Mouse (Mus musculus): ENCODE results near the gene Ptprt. TPM values are rescaled to one million over a fixed set of nuclear protein-coding genes. Genes with fewer than 3 reads are reported as not detected.

Ptprt gene
- polyA plus RNA-seq, 1 experiment from 2014 or later: 1.8 TPM

DNA sequence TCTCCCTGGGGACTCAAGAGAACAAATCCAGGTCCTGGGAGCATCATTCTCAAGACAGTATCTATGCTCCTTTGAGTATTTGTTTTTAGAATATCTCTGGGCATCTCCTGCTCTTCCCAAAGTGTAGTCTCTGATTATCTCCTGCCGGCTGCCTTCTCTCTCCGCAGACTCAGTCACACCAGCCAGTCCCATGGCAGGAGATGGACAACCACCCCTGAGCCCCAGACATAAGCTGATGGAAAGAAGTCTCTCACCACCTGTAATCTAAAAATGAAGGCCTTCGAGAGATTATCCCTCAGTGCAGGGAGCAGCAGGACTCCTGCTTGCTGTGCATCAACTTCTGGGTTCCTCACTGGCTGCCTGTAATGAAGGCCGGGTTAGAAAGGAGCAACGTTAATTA, 151.9 kb downstream of the Ptprt start:
- H3K4me2 ChIP-seq (ENCODE audit: low read depth, low read length, severe bottlenecking): no peak overlapping the region
- H3K4me3 ChIP-seq (ENCODE audit: low read depth, low read length): no peak overlapping the region
- DNase-seq (ENCODE audit: low spot score) (no peak), ATAC-seq (replicated peaks; ENCODE audit: low FRiP score) (no peak)
- no peaks in the 10 kb centered on the region for H3K27me3 ChIP-seq (ENCODE audit: control insufficient read depth, insufficient read depth, low read length)
- WGBS: 70% methylated on average over 5 of the region's 5 CpGs
- H3K9ac ChIP-seq (ENCODE audit: low read length): no peak overlapping the region
- no peaks in the 10 kb centered on the region for H3K36me3 ChIP-seq (ENCODE audit: control insufficient read depth, insufficient read depth, low read length)
- H3K27ac ChIP-seq (ENCODE audit: low read depth, low read length): no peak overlapping the region
- H3K4me1 ChIP-seq (replicated peaks; ENCODE audit: control insufficient read depth, insufficient read depth, low read length): peaks cover 5% of the 10 kb centered on the region
- H3K9me3 ChIP-seq (ENCODE audit: control insufficient read depth, low read length): no peaks in the 10 kb centered on the region

DNA sequence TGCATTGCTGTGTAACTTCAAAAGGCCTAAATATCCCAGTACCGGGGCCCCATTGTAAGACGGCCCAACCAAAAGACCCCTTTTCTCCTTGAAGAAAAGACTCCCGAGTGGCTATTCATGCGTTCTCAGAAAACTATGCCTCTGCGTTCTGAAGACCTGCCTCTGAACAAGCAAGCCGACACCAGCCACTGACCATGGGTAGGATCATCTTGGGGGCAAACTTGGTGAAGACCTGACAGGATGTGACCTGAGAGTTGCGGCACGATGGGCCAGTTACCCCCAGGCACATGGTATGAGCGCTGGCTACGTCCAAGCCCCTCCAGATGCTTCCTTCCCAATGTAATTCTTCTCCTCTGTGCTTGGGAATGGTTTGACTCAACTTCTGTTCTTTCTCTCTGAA, 153.3 kb downstream of the Ptprt start:
- no peaks in the 10 kb centered on the region for H3K9me3 ChIP-seq (ENCODE audit: control insufficient read depth, low read length)
- no peaks in the 10 kb centered on the region for H3K27me3 ChIP-seq (ENCODE audit: control insufficient read depth, insufficient read depth, low read length)
- DNase-seq (ENCODE audit: low spot score): no peak
- H3K36me3 ChIP-seq (ENCODE audit: control insufficient read depth, insufficient read depth, low read length): no peaks in the 10 kb centered on the region
- no peak overlapping the region for H3K27ac ChIP-seq (ENCODE audit: low read depth, low read length)
- WGBS: 41% methylated on average over 10 of the region's 10 CpGs
- H3K4me3 ChIP-seq (ENCODE audit: low read depth, low read length): no peak overlapping the region
- ATAC-seq (replicated peaks; ENCODE audit: low FRiP score): peak; percentile 14; the same call in 1 of the 2 replicates
- H3K9ac ChIP-seq (ENCODE audit: low read length): no peak overlapping the region
- no peak overlapping the region for H3K4me2 ChIP-seq (ENCODE audit: low read depth, low read length, severe bottlenecking)
- peaks cover 5% of the 10 kb centered on the region for H3K4me1 ChIP-seq (replicated peaks; ENCODE audit: control insufficient read depth, insufficient read depth, low read length)

DNA sequence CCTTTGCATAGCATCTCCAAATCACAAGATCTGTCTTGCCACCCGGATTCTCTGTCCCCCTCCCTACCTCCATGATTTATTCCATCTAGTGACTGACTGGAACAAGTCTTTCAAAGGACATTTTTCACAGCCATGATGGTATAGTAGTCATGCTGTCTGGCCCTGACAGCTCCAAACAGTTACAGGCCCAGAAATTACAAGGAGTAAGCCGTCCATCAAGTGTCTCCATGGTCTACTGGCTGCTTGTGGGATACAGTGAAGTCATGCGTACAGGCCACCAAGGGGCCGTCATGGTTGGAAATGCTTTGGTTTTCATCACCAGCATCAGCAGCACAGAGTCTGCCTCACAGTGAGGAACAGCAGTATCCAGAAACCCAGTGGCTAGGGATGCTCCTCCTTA, 156.1 kb downstream of the Ptprt start:
- ATAC-seq (replicated peaks; ENCODE audit: low FRiP score): no peak
- Histone ChIP-seq H3K27ac (ENCODE audit: low read depth, low read length) (no peak overlapping the region), H3K4me3 (ENCODE audit: low read depth, low read length) (no peak overlapping the region), H3K36me3 (ENCODE audit: control insufficient read depth, insufficient read depth, low read length) (no peaks in the 10 kb centered on the region), H3K4me2 (ENCODE audit: low read depth, low read length, severe bottlenecking) (no peak overlapping the region), H3K9me3 (ENCODE audit: control insufficient read depth, low read length) (no peaks in the 10 kb centered on the region), H3K9ac (ENCODE audit: low read length) (no peak overlapping the region), H3K4me1 (replicated peaks; ENCODE audit: control insufficient read depth, insufficient read depth, low read length) (peaks cover 5% of the 10 kb centered on the region), H3K27me3 (ENCODE audit: control insufficient read depth, insufficient read depth, low read length) (no peaks in the 10 kb centered on the region)
- DNase-seq (ENCODE audit: low spot score): no peak
- 83% methylated on average over 4 of the region's 4 CpGs for WGBS

DNA sequence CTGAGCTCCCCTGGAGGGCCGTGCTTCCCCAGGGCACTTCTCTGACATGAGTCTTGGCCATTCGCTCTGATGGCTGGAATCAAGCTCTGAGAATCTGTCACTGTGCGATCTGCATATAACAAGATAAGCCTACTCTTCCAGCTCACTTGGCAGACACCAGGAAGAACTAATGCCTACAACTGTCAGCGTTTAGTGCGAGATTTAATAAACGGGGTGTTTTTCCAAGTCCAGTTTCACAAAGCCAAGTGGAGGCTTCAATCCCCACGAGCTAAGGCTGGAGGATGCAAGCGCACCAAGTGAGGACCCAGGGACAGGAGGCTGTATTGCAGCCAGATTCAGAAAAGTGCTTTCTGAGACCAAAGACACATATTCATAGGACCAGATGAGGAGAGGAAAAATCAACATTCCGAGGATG, 161.4 kb downstream of the Ptprt start:
- no peak overlapping the region for H3K4me3 ChIP-seq (ENCODE audit: low read depth, low read length)
- DNase-seq (ENCODE audit: low spot score): no peak
- no peak overlapping the region for H3K9ac ChIP-seq (ENCODE audit: low read length)
- no peak overlapping the region for H3K4me2 ChIP-seq (ENCODE audit: low read depth, low read length, severe bottlenecking)
- 91% methylated on average over 9 of the region's 9 CpGs for WGBS
- no peaks in the 10 kb centered on the region for H3K36me3 ChIP-seq (ENCODE audit: control insufficient read depth, insufficient read depth, low read length)
- no peak overlapping the region for H3K27ac ChIP-seq (ENCODE audit: low read depth, low read length)
- H3K27me3 ChIP-seq (ENCODE audit: control insufficient read depth, insufficient read depth, low read length): no peaks in the 10 kb centered on the region
- no peak for ATAC-seq (replicated peaks; ENCODE audit: low FRiP score)
- no peaks in the 10 kb centered on the region for H3K9me3 ChIP-seq (ENCODE audit: control insufficient read depth, low read length)
- H3K4me1 ChIP-seq (replicated peaks; ENCODE audit: control insufficient read depth, insufficient read depth, low read length): no peaks in the 10 kb centered on the region

DNA sequence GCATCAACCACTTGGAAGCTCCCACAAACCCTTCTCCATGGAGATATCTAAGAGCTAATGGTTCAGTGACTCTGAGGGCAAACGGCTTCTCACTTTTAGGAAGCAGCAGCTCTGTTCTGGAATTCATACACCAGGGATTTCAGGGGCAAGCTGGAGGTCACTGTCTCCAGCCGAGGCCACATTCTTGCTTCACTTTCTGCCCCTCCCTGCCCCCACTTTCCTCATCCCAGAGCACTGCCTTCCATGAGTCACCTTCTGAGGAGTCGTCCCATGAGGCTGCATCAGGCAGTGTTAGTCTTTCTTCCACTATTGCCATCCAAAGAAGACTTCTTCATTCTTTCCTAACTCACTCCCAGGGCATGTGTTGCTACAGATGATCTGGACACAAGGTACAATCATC, 162.8 kb downstream of the Ptprt start:
- Histone ChIP-seq H3K27ac (ENCODE audit: low read depth, low read length) (no peak overlapping the region), H3K4me2 (ENCODE audit: low read depth, low read length, severe bottlenecking) (no peak overlapping the region), H3K9ac (ENCODE audit: low read length) (no peak overlapping the region), H3K27me3 (ENCODE audit: control insufficient read depth, insufficient read depth, low read length) (no peaks in the 10 kb centered on the region), H3K9me3 (ENCODE audit: control insufficient read depth, low read length) (no peaks in the 10 kb centered on the region), H3K4me3 (ENCODE audit: low read depth, low read length) (no peak overlapping the region), H3K36me3 (ENCODE audit: control insufficient read depth, insufficient read depth, low read length) (no peaks in the 10 kb centered on the region), H3K4me1 (replicated peaks; ENCODE audit: control insufficient read depth, insufficient read depth, low read length) (no peaks in the 10 kb centered on the region)
- WGBS: 84% methylated on average over 3 of the region's 3 CpGs
- DNase-seq (ENCODE audit: low spot score) (no peak), ATAC-seq (replicated peaks; ENCODE audit: low FRiP score) (no peak)

DNA sequence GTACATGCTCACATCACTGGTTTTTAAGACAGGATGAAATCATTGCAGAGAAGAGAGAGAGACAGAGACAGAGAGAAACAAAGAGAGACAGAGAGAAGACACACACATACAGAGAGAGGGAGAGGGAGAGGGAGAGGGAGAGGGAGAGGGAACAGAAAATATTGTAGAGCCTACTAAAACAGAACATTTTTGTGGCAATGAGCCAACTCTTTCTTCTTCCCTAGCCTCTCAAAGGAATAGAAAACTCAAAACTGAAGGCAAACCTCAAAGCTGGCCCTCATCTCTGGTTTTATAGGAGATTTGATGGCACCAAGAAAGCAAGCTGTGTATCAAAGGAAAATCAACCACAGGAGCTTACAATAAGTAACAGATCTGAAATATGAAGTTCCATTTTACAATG, 176.9 kb downstream of the Ptprt start:
- DNase-seq (ENCODE audit: low spot score): no peak
- Histone ChIP-seq H3K9ac (ENCODE audit: low read length) (no peak overlapping the region), H3K4me3 (ENCODE audit: low read depth, low read length) (no peak overlapping the region), H3K27me3 (ENCODE audit: control insufficient read depth, insufficient read depth, low read length) (no peaks in the 10 kb centered on the region), H3K36me3 (ENCODE audit: control insufficient read depth, insufficient read depth, low read length) (no peaks in the 10 kb centered on the region), H3K27ac (ENCODE audit: low read depth, low read length) (no peak overlapping the region), H3K9me3 (ENCODE audit: control insufficient read depth, low read length) (no peaks in the 10 kb centered on the region), H3K4me1 (replicated peaks; ENCODE audit: control insufficient read depth, insufficient read depth, low read length) (no peaks in the 10 kb centered on the region), H3K4me2 (ENCODE audit: low read depth, low read length, severe bottlenecking) (no peak overlapping the region)
- ATAC-seq (replicated peaks; ENCODE audit: low FRiP score): no peak

DNA sequence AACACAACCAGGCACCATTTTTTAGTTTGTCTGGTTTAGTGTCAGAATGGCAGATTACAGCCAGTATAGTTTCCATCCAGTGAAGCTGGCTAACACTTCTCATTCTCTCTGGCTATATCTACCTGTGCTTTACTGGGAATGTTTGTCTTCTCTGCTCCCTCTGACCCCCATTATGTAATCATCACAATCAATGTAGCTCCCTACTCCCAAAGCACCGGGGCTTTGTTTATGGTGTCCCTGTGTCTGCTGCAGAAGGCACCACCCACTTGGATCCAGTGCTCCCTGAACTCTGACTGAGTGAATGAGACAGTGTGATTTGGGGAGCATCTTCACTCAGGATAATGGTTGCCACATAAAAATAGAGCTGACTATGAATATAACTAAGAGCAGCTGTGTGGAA, 217.8 kb downstream of the Ptprt start:
- H3K36me3 ChIP-seq (ENCODE audit: control insufficient read depth, insufficient read depth, low read length): no peaks in the 10 kb centered on the region
- no peaks in the 10 kb centered on the region for H3K4me1 ChIP-seq (replicated peaks; ENCODE audit: control insufficient read depth, insufficient read depth, low read length)
- no peak overlapping the region for H3K4me3 ChIP-seq (ENCODE audit: low read depth, low read length)
- no peak for ATAC-seq (replicated peaks; ENCODE audit: low FRiP score)
- WGBS: 62% methylated on average over 1 of the region's 1 CpGs
- no peak overlapping the region for H3K27ac ChIP-seq (ENCODE audit: low read depth, low read length)
- DNase-seq (ENCODE audit: low spot score): no peak
- H3K4me2 ChIP-seq (ENCODE audit: low read depth, low read length, severe bottlenecking): no peak overlapping the region
- H3K27me3 ChIP-seq (ENCODE audit: control insufficient read depth, insufficient read depth, low read length): no peaks in the 10 kb centered on the region
- H3K9ac ChIP-seq (ENCODE audit: low read length): no peak overlapping the region
- H3K9me3 ChIP-seq (ENCODE audit: control insufficient read depth, low read length): no peaks in the 10 kb centered on the region

DNA sequence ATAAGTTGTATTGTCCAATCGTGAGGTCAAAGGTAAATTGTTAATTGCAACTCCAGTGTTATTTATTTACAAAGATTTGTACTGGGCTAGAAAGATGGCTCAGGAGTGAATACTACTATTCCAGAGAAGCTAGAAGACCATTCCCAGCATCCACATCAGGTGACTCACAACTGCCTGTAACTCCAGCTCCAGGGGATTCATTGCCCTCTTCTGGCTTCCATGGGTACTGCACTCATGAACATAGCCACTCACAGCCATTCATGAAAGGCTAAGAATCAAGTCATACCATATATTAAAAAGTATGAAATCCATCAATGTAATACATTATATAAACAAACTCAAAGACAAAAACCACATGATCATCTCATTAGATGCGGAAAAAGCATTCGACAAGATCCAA, 224.3 kb downstream of the Ptprt start:
- Histone ChIP-seq H3K4me2 (ENCODE audit: low read depth, low read length, severe bottlenecking) (no peak overlapping the region), H3K27me3 (ENCODE audit: control insufficient read depth, insufficient read depth, low read length) (no peaks in the 10 kb centered on the region), H3K4me1 (replicated peaks; ENCODE audit: control insufficient read depth, insufficient read depth, low read length) (no peaks in the 10 kb centered on the region), H3K27ac (ENCODE audit: low read depth, low read length) (no peak overlapping the region), H3K9me3 (ENCODE audit: control insufficient read depth, low read length) (no peaks in the 10 kb centered on the region; the same call in 1 of the 2 replicates), H3K9ac (ENCODE audit: low read length) (no peak overlapping the region), H3K4me3 (ENCODE audit: low read depth, low read length) (no peak overlapping the region), H3K36me3 (ENCODE audit: control insufficient read depth, insufficient read depth, low read length) (no peaks in the 10 kb centered on the region)
- DNase-seq (ENCODE audit: low spot score) (no peak), ATAC-seq (replicated peaks; ENCODE audit: low FRiP score) (no peak)
- WGBS: over 99% methylated on average over 3 of the region's 3 CpGs

DNA sequence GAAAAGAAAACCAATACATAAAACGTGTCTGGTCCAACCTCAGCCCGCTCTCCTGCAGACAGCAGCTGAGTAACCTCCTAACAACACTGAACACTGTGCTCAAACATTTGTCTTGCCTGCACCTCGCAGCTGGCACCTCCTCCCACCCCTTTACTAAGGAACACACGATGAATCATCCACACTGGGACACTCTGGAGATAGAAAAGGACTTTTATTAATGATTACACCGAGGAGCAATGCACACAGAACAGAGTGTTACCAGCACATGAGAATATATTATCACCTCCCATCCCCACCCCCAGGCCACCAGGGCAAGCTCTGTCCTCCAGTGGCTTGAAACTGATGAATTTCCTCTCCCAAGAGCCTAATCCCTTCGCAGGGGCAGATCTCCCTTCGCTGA, 230.8 kb downstream of the Ptprt start:
- Histone ChIP-seq H3K4me1 (replicated peaks; ENCODE audit: control insufficient read depth, insufficient read depth, low read length) (no peaks in the 10 kb centered on the region), H3K4me3 (ENCODE audit: low read depth, low read length) (no peak overlapping the region), H3K27ac (ENCODE audit: low read depth, low read length) (no peak overlapping the region), H3K9ac (ENCODE audit: low read length) (no peak overlapping the region), H3K36me3 (ENCODE audit: control insufficient read depth, insufficient read depth, low read length) (no peaks in the 10 kb centered on the region), H3K27me3 (ENCODE audit: control insufficient read depth, insufficient read depth, low read length) (no peaks in the 10 kb centered on the region), H3K4me2 (ENCODE audit: low read depth, low read length, severe bottlenecking) (no peak overlapping the region), H3K9me3 (ENCODE audit: control insufficient read depth, low read length) (no peaks in the 10 kb centered on the region)
- ATAC-seq (replicated peaks; ENCODE audit: low FRiP score) (no peak), DNase-seq (ENCODE audit: low spot score) (no peak)
- WGBS: 80% methylated on average over 7 of the region's 7 CpGs
